Mouse (Mus musculus): ENCODE measurements around the gene Gng13. TPM values are rescaled to one million over a fixed set of nuclear protein-coding genes. Genes with fewer than 3 reads are reported as not detected.

Gene Gng13
- total RNA-seq (2015) (not detected in 2 replicates), total RNA-seq (2017) (0.34 TPM in 1 of 2 replicates, not detected in the other)

DNA sequence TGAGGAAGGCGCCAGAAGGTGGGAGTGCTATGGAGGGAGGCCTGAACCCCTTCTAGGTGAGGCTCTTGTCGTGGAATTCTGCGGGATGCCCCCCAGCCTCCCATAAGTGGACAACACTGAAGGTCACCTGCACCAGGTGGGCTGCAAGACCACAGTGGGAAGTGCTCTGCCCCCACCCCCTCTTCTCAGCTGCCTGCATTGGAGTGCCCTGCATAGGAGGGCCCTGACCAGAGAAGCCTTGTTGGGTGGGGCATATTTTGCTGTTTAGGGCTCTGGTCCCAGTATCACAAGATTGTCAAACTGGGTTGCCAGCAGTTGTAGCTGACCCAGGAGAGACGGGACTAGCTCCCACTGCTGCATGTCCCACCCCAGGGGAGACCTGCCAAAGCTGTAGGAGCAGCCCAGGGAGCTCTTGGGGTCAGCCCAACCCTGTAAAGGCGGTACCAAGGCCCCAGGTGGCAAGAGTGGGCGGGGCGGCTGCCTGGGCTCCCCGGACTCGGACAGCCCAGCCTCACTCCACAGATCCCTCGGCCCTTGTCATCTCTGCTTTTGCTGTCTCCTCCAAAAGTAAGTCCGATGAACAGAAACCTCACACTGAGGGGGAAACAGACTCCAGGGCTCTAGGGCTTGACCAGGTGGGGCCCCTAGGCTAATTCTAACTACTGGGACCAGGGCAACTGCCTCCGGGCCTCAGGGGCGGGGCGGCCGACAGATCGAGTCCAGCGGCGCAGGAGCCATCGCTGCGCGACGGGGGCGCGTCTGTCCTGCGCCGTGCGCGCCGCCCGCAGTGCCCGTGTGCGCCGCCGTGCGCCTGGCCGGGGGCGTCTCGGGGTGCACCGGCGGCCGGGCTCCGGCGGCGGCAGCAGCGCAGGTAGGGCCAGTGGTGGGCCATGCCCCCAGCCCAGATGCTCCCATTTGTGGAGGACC is at the start of gene Gng13:
Gene Gng13, plus strand, starts transcription at position 461 of the 927 bp plus-strand sequence.
- 0 out of 2 replicates have a peak, but pooled peaks have one; percentile 29 for ATAC-seq (replicated peaks; ENCODE audit: poor library complexity)

DNA sequence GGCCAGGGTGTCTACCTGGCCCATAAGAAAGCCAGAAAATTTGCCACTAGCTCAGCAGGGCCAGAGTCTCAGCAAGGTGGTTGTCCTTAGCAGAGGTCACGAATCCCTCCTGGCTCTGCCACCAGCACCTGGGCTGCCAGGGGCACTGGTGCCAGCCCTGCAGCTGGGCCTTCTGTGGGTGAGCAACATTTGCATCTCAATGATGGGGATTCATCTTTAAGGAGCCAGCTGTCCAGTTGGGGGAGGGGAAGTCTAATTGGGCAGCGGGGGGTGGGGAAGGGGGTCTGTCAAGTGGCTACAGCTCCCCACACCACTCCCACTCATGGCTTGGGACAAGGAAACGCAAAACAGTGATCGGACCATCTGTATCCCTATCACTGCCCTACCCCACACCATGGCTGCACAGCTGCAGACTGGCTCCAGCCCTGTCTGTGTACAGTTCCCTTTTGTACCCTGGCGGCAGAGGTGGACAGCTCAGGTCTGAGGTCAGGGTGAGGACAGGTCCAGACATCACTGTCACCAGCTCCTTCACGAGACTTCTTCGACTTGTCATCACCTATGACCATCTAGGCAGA is 48.4 kb upstream of the Gng13 start:
- ATAC-seq (replicated peaks; ENCODE audit: poor library complexity): no peak

GRCm38 (mm10) chr17:25672982-25673381 is 44.0 kb upstream of the Gng13 start:
- ATAC-seq (replicated peaks; ENCODE audit: poor library complexity): no peak

DNA sequence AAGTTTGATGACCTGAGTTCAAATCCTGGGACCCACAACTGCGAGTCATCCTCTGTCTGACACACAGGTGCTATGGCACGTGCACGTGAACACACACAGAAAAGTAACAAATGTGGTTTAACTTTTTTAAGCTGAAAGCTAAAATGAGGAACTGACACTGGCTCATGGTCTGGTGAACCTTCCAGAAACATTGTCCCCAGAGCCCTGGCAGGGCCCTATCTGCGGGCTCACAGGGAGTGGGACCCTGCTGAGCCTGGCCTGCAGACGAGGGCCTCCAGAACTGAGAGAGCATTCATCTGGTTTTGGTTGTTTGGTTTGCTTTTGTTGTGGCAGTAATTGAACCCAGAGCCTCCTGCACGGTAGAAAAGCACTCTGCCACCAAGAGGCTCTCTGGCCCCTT is 39.0 kb upstream of the Gng13 start:
- no peak for ATAC-seq (replicated peaks; ENCODE audit: poor library complexity)

- no peak for ATAC-seq (replicated peaks; ENCODE audit: poor library complexity)
These were observed 37.2 kb upstream of the Gng13 start for GRCm38 (mm10) chr17:25679818-25680217.

DNA sequence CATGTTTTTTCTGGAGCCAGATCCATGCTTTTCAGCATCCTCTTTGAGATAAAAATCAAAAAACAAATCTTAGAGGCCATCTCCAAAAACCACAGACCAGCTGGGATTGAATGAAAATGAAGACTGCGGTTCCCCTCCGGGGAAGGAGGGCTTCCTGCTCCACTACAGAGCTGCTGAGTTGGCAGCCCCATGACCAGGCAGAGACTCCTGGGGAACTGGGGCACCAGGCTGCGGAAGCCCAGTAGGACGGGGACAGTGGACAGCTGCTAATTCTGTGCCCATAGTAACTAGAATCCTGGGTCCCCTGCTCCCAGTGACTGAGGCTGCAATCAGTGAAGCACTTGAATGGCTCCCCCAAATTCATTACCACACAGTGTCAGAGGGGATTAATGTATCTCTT is 35.3 kb upstream of the Gng13 start:
- ATAC-seq (replicated peaks; ENCODE audit: poor library complexity): no peak

DNA sequence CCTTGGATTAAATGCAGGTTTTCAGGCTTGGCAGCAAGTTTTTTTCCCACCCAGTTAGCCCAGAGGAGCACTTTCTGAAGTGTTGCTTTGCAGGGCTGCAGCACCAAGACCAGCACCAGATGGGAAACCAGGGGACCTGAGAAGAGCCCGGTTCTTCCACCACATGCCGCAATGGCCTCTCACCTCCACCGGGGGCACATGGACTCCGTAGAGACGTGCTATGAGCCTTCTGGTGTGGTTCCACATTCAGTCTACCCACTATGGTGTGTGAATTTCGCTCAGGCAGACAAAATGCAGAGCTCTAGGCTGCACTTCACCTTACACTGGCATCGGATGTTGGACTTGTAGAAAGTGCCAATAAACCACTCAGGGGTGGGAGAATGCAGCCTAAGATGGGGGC is 30.6 kb upstream of the Gng13 start:
- ATAC-seq (replicated peaks; ENCODE audit: poor library complexity): 0 out of 2 replicates have a peak, but pooled peaks have one; percentile 23

GRCm38 (mm10) chr17:25688922-25689321 is 28.0 kb upstream of the Gng13 start:
- ATAC-seq (replicated peaks; ENCODE audit: poor library complexity): no peak

DNA sequence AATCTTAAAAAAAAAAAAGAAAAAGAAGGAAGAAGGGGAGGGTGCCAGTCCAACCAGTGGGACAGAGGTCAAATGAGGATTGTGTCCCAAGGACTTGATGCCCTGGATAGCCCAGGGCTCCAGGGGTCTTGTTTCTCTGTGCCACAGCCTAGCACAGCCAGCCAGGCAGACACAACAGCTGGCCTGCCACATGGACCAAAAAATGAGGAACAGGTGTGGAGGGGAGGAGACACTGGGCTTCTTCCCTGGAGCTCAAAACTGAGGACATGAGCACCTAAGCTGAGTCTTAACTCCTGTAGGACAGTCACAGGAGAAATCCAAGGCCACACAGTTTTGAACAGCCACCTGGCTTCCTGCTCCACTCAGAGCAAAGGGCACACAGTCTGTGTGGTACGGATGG is 20.7 kb upstream of the Gng13 start:
- ATAC-seq (replicated peaks; ENCODE audit: poor library complexity): no peak

GRCm38 (mm10) chr17:25698446-25698845 is 18.5 kb upstream of the Gng13 start:
- ATAC-seq (replicated peaks; ENCODE audit: poor library complexity): peak; percentile 75

DNA sequence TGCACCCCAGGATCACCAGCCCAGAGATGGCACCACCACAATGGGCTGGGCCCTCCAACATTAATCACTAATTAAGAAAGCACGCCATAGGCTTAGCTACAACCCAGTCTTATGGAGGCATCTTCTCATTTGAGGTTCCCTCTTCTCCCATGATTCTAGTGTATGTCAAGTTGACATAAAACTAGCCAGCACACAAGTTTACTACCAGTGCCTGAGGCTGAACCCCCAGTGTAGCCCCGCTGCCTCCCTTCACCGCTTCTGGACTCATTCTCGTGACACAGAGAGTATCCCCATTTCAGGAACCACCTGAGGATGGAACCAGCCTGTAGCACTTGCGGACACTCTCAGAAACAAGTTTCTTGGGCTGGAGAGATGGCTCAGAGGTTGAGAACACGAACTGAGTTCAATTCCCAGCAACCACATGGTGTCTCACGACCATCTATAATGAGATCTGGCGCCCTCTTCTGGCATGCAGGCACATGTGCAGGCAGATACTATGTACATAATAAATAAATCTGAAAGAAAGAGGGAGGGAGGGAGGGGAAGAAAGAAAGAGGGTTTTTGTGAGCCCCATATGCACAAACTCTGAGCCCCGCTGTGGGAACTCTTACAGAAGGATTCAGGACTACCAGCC is 16.0 kb upstream of the Gng13 start:
- no peak for ATAC-seq (replicated peaks; ENCODE audit: poor library complexity)

DNA sequence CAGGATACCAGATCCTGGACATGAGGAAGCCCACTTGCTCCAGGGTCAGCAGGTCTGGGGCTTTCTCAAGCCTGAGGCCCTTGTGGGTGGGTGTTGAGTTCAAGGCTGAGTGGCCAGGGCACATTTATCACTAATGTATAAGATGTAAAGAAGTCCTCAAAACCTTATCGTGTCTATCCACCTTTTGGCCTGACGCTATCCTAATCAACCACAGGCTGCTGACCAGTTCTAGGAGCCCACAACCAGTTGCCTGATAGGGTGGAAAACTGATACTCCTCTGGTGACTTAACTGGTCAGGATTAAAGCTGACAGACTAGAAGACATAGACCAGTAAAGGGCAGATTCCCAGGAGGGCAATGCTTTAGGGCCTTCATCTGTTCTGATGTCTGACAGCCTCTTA is 7.0 kb upstream of the Gng13 start:
- ATAC-seq (replicated peaks; ENCODE audit: poor library complexity): no peak

- ATAC-seq (replicated peaks; ENCODE audit: poor library complexity): no peak
These were observed 5.8 kb upstream of the Gng13 start for GRCm38 (mm10) chr17:25711136-25711535.

GRCm38 (mm10) chr17:25715627-25716026 is 1.3 kb upstream of the Gng13 start:
- 0 out of 2 replicates have a peak, but pooled peaks have one; percentile 14 for ATAC-seq (replicated peaks; ENCODE audit: poor library complexity)

DNA sequence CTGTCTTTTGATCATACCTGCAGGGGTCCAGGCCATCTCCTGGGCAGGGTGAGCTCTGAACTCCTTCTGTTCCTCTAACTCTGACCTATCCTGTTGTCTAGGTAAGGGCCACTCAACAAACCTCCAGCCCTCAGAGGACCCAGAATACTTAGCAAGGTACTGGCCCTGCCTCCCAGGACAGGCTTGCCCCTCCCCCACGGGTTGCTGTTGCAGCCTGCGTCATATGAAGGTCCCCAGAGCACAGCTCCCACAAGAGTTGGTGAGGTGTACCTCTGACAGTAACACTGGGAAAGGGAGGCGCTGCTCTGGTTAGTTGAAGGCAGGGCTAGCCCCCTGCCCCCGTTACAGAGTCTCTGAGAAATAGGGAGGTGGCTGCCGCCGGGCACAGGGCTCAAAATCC is 841 bp upstream of the Gng13 start:
- ATAC-seq (replicated peaks; ENCODE audit: poor library complexity): no peak

DNA sequence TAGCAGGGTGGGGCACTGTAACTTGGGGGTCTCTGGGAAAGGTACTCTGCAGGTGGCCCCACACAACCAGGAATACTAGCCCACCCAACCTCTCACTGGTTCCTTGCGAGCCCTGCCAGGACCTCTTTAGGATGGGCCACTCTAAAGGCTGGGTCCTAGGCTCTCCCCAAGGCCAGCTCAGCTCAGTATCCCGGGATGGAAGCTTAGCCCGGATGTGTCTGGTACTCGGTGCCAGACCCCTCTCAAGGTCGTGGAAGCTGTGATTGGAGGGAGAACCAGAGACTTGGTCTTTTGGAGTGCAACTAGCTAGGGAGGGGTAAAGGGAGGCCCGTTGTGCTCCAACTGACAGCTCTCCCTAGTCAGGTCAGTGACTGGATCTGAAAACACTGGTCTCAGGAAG is 720 bp downstream of the Gng13 start:
- no peak for ATAC-seq (replicated peaks; ENCODE audit: poor library complexity)

DNA sequence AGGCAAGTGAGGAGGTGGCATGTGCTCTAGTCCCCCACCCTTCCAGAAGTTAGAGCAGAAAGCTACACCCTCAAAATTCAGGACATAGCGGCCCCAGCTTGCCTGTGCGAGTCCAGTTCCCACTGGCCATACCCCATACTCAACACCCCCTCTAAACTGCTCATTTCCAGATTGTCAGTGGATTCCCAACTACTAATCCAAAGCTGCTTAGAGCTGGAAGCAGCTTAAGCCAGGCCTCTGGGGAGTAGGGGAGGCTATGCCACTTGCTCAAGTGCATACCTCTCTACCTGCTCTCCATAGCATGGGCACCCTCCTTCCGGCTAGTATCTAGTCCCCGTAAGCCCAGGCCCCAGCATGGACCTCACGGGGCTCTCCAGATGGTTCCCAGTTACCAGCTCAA is 4.5 kb downstream of the Gng13 start:
- ATAC-seq (replicated peaks; ENCODE audit: poor library complexity): no peak

GRCm38 (mm10) chr17:25723470-25723869 is 6.5 kb downstream of the Gng13 start:
- ATAC-seq (replicated peaks; ENCODE audit: poor library complexity): no peak

GRCm38 (mm10) chr17:25723919-25724318 is 6.9 kb downstream of the Gng13 start:
- ATAC-seq (replicated peaks; ENCODE audit: poor library complexity): no peak

- ATAC-seq (replicated peaks; ENCODE audit: poor library complexity): no peak
These were observed 8.3 kb downstream of the Gng13 start for GRCm38 (mm10) chr17:25725264-25725663.

DNA sequence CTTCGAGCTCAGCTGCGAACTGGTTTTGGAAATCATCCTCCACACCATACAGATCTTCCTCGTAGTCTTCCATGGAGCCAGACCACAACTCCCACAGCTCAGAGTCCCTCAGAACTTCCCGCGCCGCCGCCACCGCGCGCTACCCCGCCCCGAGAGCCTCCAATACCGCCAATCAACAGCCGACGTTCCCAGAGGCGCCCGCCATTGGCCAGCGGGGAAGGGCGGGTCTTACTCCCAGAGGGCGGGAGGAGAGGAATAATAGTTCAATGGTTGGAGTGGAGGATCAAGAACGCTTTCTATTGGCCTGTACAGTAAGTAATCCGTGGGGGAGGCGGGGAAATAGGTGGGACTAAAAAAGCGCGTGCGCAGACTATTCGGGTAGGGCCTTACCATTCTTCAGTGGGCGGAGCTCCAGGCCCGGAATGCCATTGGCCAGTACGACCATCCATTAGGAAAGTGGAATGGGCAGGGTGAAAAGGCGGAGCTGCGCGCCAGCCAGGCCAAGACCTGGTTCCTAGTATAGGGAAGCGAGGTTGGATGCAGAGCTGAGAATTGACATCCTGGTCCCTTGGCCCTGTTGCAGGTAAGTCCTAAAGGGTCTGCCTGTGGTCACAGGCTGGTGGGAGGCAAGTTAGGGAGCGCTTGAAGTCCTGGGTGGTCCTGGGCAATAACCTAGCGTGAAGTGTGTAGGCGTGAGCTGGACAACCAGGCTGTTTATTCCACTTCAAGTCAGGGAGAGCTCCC is 10.5 kb downstream of the Gng13 start, which contains the start of the genes Chtf18 and Rpusd1:
Gene Chtf18, minus strand, starts transcription at position 155 of the 744 bp plus-strand sequence.
Gene Rpusd1, plus strand, starts transcription at position 406 of the 744 bp plus-strand sequence.
- peak; percentile 92 for ATAC-seq (replicated peaks; ENCODE audit: poor library complexity)

Measured in megakaryocyte progenitor cell, adult 5-6 weeks (primary cell).